Mouse (Mus musculus) heart, embryonic 16.5 days (tissue): ENCODE measurements at regions not wholly inside any gene's neighbourhood (a gene's known extent, or its start where the extent isn't known, plus 50 kb on each side); places are given as distances from the start of the nearest gene placed in this dataset.

ENCODE experiments used
- ATAC-seq: fragments of 200-750 bp; cut with Nextera tagmentation; replicated peaks from 2 replicates; pipeline ENCODE4 v1.8.0; 2017; ENCODE audit warnings: moderate number of reproducible peaks; ENCODE audit not compliant: insufficient read depth, low FRiP score; ENCODE audit errors: extremely low read depth
- H3K27ac ChIP-seq: fragments of 300-500 bp; sonication (generic); 2 replicates; pipeline ENCODE4 v1.5.1; 2014; ENCODE audit warnings: mild to moderate bottlenecking, low read length, control low read depth, moderate library complexity
- H3K27me3 ChIP-seq: fragments of 300-500 bp; sonication (generic); 2 replicates; pipeline ENCODE4 v1.6.1; 2014; ENCODE audit warnings: low read length, mixed read lengths; ENCODE audit not compliant: control insufficient read depth, insufficient read depth
- H3K36me3 ChIP-seq: fragments of 300-500 bp; sonication (generic); 2 replicates; pipeline ENCODE4 v1.6.1; 2014; ENCODE audit not compliant: control insufficient read depth, insufficient read depth
- H3K4me1 ChIP-seq: fragments of 300-500 bp; sonication (generic); 2 replicates; pipeline ENCODE4 v1.6.1; 2014; ENCODE audit warnings: low read length, mixed read lengths; ENCODE audit not compliant: control insufficient read depth, insufficient read depth
- H3K4me2 ChIP-seq: fragments of 300-500 bp; sonication (generic); 2 replicates; pipeline ENCODE4 v1.6.1; 2014; ENCODE audit warnings: low read depth, mild to moderate bottlenecking, control low read depth, low read length
- H3K4me3 ChIP-seq: fragments of 300-500 bp; sonication (generic); 2 replicates; pipeline ENCODE4 v1.5.1; 2014; ENCODE audit warnings: mild to moderate bottlenecking, control low read depth, low read length
- H3K9ac ChIP-seq: fragments of 300-500 bp; sonication (generic); 2 replicates; pipeline ENCODE4 v1.6.1; 2014; ENCODE audit warnings: low read length, control low read depth
- H3K9me3 ChIP-seq: fragments of 300-500 bp; sonication (generic); replicated peaks from 2 replicates; pipeline ENCODE4 v1.6.1; 2016; ENCODE audit warnings: low read length; ENCODE audit not compliant: control insufficient read depth
- WGBS: fragments of 180-500 bp; shearing (Covaris S2); extraction: QIAGEN DNeasy Blood & Tissue Kit; methylation state at CpG from one replicate; pipeline ENCODE4 v1.1.7; 2014; 5-methylcytosine and 5-hydroxymethylcytosine counted together

DNA sequence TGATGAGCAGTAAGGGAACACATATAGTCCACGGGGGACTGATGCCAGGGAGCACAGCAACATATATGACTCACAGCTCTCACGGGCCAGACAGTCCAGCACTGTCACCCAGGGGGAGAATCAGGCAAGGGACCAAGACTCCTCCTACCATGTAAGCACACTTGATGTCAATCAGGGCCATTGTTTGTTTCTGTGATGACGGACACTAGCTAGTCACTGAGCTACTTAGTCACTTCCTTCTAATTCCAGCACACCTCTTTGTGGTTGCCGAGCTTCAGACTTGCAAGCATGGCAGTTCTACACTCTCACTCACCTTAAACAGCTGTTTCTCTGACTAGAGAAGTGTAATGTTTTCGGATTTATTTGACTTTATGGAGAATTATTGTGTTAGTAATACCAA is 109.9 kb upstream of the Rasa1 start:
- Histone ChIP-seq H3K4me1 (no peaks in the 10 kb centered on the region), H3K4me3 (no peak overlapping the region), H3K27me3 (no peaks in the 10 kb centered on the region), H3K9ac (no peak overlapping the region), H3K4me2 (no peak overlapping the region), H3K36me3 (no peaks in the 10 kb centered on the region), H3K27ac (no peak overlapping the region), H3K9me3 (no peaks in the 10 kb centered on the region)
- ATAC-seq: no peak
- WGBS: 62% methylated on average over 5 of the region's 5 CpGs

GRCm38 (mm10) chr13:85376338-85376998 is 87.5 kb upstream of the Rasa1 start:
- H3K4me2 ChIP-seq: no peak overlapping the region
- no peaks in the 10 kb centered on the region for H3K4me1 ChIP-seq
- H3K36me3 ChIP-seq: no peaks in the 10 kb centered on the region
- no peaks in the 10 kb centered on the region for H3K27me3 ChIP-seq
- no peak overlapping the region for H3K4me3 ChIP-seq
- 64% methylated on average over 3 of the region's 3 CpGs for whole genome bisulfite sequencing
- no peak overlapping the region for H3K9ac ChIP-seq
- no peak for ATAC-seq
- no peak overlapping the region for H3K27ac ChIP-seq
- H3K9me3 ChIP-seq: no peaks in the 10 kb centered on the region

GRCm38 (mm10) chr13:85359621-85360020 is 70.7 kb upstream of the Rasa1 start:
- 55% methylated on average over 2 of the region's 2 CpGs for WGBS
- no peaks in the 10 kb centered on the region for H3K27me3 ChIP-seq
- no peak for ATAC-seq

GRCm38 (mm10) chr13:85359143-85359542 is 70.2 kb upstream of the Rasa1 start:
- Histone ChIP-seq H3K4me1 (no peaks in the 10 kb centered on the region), H3K4me3 (no peak overlapping the region), H3K9ac (no peak overlapping the region), H3K27ac (no peak overlapping the region), H3K9me3 (no peaks in the 10 kb centered on the region), H3K4me2 (no peak overlapping the region), H3K27me3 (no peaks in the 10 kb centered on the region), H3K36me3 (no peaks in the 10 kb centered on the region)
- ATAC-seq: no peak
- WGBS: 57% methylated on average over 6 of the region's 6 CpGs

More at GRCm38 (mm10) chr13:85359621-85360020, 70.7 kb upstream of the Rasa1 start:
- H3K9ac ChIP-seq: no peak overlapping the region
- no peak overlapping the region for H3K4me3 ChIP-seq
- no peaks in the 10 kb centered on the region for H3K4me1 ChIP-seq
- no peaks in the 10 kb centered on the region for H3K9me3 ChIP-seq
- no peaks in the 10 kb centered on the region for H3K36me3 ChIP-seq
- H3K4me2 ChIP-seq: no peak overlapping the region
- H3K27ac ChIP-seq: no peak overlapping the region

DNA sequence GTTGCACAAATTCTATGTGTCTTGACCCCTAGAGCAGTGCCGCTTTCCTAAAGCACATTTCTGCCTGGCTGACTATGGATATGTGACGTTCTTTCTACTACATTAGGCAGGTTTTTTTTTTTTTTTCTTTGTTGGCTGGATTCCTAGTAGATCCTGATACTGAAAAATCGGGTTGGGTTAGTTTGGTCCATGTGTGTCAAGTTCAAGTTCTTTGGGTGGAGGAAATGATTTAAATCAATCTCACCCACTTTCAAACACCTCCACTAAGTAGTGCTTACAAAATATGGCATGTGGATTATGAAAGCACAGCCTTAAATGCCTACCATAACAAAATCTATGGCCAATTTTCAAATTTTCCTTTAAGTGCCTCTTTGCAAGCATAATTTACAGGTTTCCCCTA is 63.1 kb upstream of the Rasa1 start:
- Histone ChIP-seq H3K4me3 (no peak overlapping the region), H3K9me3 (no peaks in the 10 kb centered on the region), H3K27me3 (no peaks in the 10 kb centered on the region), H3K36me3 (no peaks in the 10 kb centered on the region), H3K4me1 (no peaks in the 10 kb centered on the region), H3K27ac (no peak overlapping the region), H3K4me2 (no peak overlapping the region), H3K9ac (no peak overlapping the region)
- 65% methylated on average over 3 of the region's 3 CpGs for WGBS
- ATAC-seq: no peak
